Mouse (Mus musculus): ENCODE measurements around the gene Rab20.

Gene Rab20

GRCm38 (mm10) chr8:11404614-11405013 lies 73.9 kb downstream of the Rab20 start:
- DNase-seq (ENCODE audit: low read depth) = no peak

GRCm38 (mm10) chr8:11403813-11404212 lies 74.7 kb downstream of the Rab20 start:
- DNase-seq (ENCODE audit: low read depth) = no peak
